Mouse (Mus musculus): ENCODE measurements at regions not wholly inside any gene's neighbourhood (a gene's known extent, or its start where the extent isn't known, plus 50 kb on each side); places are given as distances from the start of the nearest gene placed in this dataset.

DNA sequence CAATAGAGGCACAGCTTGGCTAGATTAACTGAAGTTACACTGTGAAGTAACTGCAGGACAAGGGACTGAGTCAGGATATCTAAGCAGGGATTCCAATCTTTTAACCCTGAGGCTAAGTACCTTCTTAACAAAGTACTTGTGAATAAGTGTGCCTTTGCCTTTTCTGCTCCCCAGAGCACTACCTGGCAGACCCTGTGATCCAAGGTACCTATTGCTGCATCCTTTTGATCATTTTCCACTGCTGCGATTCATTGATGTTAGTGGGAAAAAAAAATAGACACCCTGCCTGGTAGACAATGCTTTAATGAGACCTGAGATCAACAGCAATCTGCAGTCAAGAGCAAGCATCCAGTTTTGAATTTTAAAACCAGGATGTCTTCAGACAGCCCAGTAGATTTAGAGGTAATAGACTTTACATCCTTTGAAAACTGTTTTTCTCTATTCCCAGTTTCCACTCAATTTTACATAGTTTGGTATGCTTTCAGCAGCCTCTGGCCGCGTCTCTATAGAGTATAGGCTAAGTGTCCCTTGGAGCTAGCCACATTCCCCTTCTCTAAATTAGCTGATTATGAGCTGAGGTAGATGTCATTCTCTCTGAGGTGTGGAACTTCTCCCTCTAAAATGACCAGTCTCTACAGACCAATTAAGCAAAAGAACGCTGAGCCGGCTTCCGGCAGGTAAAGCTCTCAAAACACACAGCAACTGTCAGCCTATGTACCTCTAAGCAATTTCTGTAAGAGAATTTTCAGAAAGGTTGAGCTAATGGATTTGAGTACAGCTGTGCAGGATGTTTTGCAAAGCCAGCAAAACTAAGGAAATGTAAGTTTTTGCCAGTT lies 653.0 kb upstream of the G6pd2 start:
- Histone ChIP-seq H3K9ac (ENCODE audit: low read depth, low read length) (no peak overlapping the region), H3K4me2 (ENCODE audit: low read length) (peak overlapping the region; percentile 18), H3K4me3 (ENCODE audit: low read depth, low read length) (no peak overlapping the region), H3K9me3 (replicated peaks; ENCODE audit: control insufficient read depth, low read length, poor library complexity, severe bottlenecking) (no peaks in the 10 kb centered on the region), H3K4me1 (ENCODE audit: control insufficient read depth, insufficient read depth, low read length) (peaks cover 3% of the 10 kb centered on the region), H3K27ac (ENCODE audit: low read length) (peak overlapping the region; percentile 53; the same call in 1 of the 2 replicates), H3K36me3 (ENCODE audit: control insufficient read depth, insufficient read depth, low read length) (no peaks in the 10 kb centered on the region), H3K27me3 (ENCODE audit: control insufficient read depth, insufficient read depth, low read depth, low read length) (no peaks in the 10 kb centered on the region)
- ATAC-seq: peak; percentile 76
- WGBS: 62% methylated on average over 6 of the region's 6 CpGs

DNA sequence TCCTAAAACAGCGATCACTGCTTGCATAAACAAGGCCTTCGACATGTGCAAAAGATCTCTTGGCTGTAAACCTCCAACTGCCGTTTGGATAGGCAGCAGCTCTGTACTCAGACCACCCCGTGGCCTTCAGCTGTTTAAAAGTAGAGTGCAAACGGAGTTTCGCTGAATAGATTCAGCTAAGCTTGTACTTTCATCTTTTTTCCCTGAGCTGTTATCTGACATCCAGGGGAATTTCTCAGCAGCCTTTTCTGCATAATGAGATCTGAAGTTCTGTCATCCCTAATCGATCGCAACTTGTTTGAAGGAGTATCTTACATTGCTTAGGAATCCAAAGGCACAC lies 652.4 kb upstream of the G6pd2 start:
- Histone ChIP-seq H3K36me3 (ENCODE audit: control insufficient read depth, insufficient read depth, low read length) (no peaks in the 10 kb centered on the region), H3K4me2 (ENCODE audit: low read length) (peak overlapping the region; percentile 18), H3K4me1 (ENCODE audit: control insufficient read depth, insufficient read depth, low read length) (peaks cover 3% of the 10 kb centered on the region), H3K27me3 (ENCODE audit: control insufficient read depth, insufficient read depth, low read depth, low read length) (no peaks in the 10 kb centered on the region), H3K9me3 (replicated peaks; ENCODE audit: control insufficient read depth, low read length, poor library complexity, severe bottlenecking) (no peaks in the 10 kb centered on the region), H3K9ac (ENCODE audit: low read depth, low read length) (no peak overlapping the region), H3K27ac (ENCODE audit: low read length) (peak overlapping the region; percentile 53; the same call in 1 of the 2 replicates), H3K4me3 (ENCODE audit: low read depth, low read length) (no peak overlapping the region)
- peak; percentile 71 for ATAC-seq
- WGBS: 52% methylated on average over 8 of the region's 8 CpGs
